Mouse (Mus musculus) CH12.LX (cell line): Measurements from ENCODE around the gene Cltc.

Experiments used
- POLR2AphosphoS2 ChIP-seq: IDR thresholded peaks from 2 replicates; pipeline ENCODE4 v1.6.1; 2011; ENCODE audit warnings: low read depth, low read length, improper control_type of control experiment
- SIN3A ChIP-seq: IDR thresholded peaks from 2 replicates; pipeline ENCODE4 v1.6.1; 2012; ENCODE audit warnings: low read length, improper control_type of control experiment, inconsistent platforms

GRCm38 (mm10) chr11:86725607-86726006 lies 31.8 kb downstream of the Cltc start:
- no peak for TF ChIP-seq SIN3A
- TF ChIP-seq POLR2AphosphoS2: no peak
